18 mouse cellular contexts compared by ENCODE assay signal in genomic region chr7:97473001-97473400, GRCm38 (mm10). TPM values are rescaled to one million over a fixed set of nuclear protein-coding genes. Genes with fewer than 3 reads are reported as not detected.
DNase-seq lines count a peak whose midpoint lies in the region.
"Had no signal": no experiment of that assay in that cellular context is flagged by ENCODE, and none has a peak within 500 bp of the region (broad histone marks: within the 10 kb centered on the region; RNA-seq: fewer than 3 reads in every experiment).

No protein-coding gene starts in this region.

- DNase-seq in frontal cortex, adult 2 months (ENCODE audit: extremely low spot score in 1 of 2, low spot score in 1 of 2) = peak; percentile 7 to 33
- no peak for DNase-seq in frontal cortex, postnatal 25 days (ENCODE audit: low spot score in 2 of 2)
- DNase-seq in brain, embryonic 18.5 days (ENCODE audit: low read depth, low spot score) = peak; percentile 64
- DNase-seq in layer of hippocampus, adult 8-10 months (ENCODE audit: low spot score in 2 of 2) = peak; percentile 56 to 71
- DNase-seq in right cerebral cortex, postnatal 10 days (ENCODE audit: low spot score in 2 of 2) = peak; percentile 51 to 58
- no peak for DNase-seq in kidney, adult 8-10 months
- no peak for DNase-seq in spleen, postnatal 36 days (ENCODE audit: low spot score in 2 of 2)
- no peak for DNase-seq in heart, adult 11 months
- DNase-seq: adrenal gland, postnatal 25 days; cerebellum, adult 11 months; cerebellum, postnatal 10 days; kidney, postnatal 4 days; lung, adult 18-20 months; lung, postnatal 10 days; thymus, adult 18-20 months; thymus, postnatal 36 days had no signal

RNA-seq across cellular contexts. Expression of gene Ints4, which starts 7.8 kb away (rescaled TPM):
- 50.7 and 67.3 TPM in 2 replicates for polyA plus RNA-seq in frontal cortex, adult 2 months (2012; rRNA removed)
- total RNA-seq in layer of hippocampus, adult 8-10 months (2022) = 10 to 100 TPM; 32.3 to 42.5 (median 35.7) TPM

RNA-seq across cellular contexts. Expression of gene Kctd14, which starts 21.9 kb away (rescaled TPM):
- 6.2 and 6.4 TPM in 2 replicates for polyA plus RNA-seq in frontal cortex, adult 2 months (2012; rRNA removed)
- total RNA-seq in layer of hippocampus, adult 8-10 months (2022) = 1 to 10 TPM; 4.1 to 6.4 (median 5.6) TPM

RNA-seq across cellular contexts. Expression of gene Thrsp, which starts 55.5 kb away (rescaled TPM):
- 34.7 and 44.7 TPM in 2 replicates for polyA plus RNA-seq in frontal cortex, adult 2 months (2012; rRNA removed)
- 10 to 100 TPM; 28.4 to 62.4 (median 39.8) TPM for total RNA-seq in layer of hippocampus, adult 8-10 months (2022)
- polyA plus RNA-seq: liver, embryonic 12.5 days; midbrain, embryonic 11.5 days had no signal

Comparison
In these comparisons a context has a peak if more than half of its experiments do, and no peak if none do; other contexts are left out.
1. DNase-seq: peak in frontal cortex, adult 2 months (2 of 2), brain, embryonic 18.5 days (single experiment), layer of hippocampus, adult 8-10 months (2 of 2) and right cerebral cortex, postnatal 10 days (2 of 2); none in frontal cortex, postnatal 25 days (0 of 2), kidney, adult 8-10 months (0 of 2), spleen, postnatal 36 days (0 of 2) and heart, adult 11 months (single experiment).